Mouse (Mus musculus) adrenal gland, adult (tissue): ENCODE measurements at regions not wholly inside any gene's neighbourhood (a gene's known extent, or its start where the extent isn't known, plus 50 kb on each side); places are given as distances from the start of the nearest gene placed in this dataset.
"Not testable (repeated sequence)": the region's sequence is repeated elsewhere in the genome, so short reads cannot be mapped to it uniquely, and the experiment has no call there.

ENCODE experiments used
- DNase-seq, 2 experiments: peaks; one replicate each; pipeline ENCODE4 v3.0.0; 2022 to 2023; ENCODE audit warnings: low spot score in 1 of 2; ENCODE audit not compliant: inconsistent age in 2 of 2

DNA sequence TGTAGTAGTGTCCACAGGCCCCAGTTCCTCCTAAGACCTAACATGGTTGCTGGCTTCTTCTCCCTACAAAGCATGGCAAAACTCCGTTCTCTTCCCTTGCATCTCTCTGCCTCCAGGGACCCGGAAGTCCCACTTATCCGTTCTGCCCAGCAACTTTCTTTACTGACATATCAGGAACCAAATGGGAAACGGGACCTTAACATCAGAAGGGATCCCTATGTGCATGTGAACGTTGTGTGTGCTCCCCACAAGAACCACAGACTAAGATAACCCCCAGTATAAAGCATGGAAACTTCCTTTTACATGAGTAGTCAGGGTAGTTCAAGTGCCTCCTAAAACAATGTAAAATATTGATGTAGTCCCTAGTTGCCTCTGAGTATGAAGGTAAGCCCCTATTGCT, 61.6 kb downstream of the Zxdb start:
- no peak for DNase-seq

DNA sequence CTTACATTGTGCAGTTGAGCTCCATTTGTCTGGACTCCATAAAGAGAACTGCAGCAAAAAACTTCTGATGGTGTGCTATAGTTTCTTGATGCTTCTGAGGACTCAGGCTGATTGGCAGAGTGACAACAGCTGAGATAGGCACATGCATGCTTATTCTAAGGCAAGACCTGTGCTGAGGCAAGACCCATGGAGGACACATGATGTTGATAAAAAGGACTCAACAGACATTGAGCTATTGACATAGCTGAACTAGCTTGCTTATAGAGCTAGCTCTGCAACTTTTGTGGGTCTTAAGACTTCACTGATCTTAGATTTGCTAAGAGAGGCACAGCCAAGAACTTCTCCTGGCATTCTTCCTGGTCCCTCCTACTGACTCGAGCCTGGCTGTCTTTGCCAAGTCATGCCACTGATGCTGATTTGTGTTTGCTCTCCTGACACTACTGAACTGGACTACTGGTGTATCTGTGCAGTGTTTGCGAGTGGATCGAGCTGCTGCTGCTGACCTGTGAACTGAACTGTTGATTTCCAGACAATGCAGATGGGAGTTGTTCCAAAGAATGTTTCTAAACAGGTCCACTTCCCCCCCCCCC, 64.1 kb downstream of the Zxdb start:
- peak in 1 of 2 experiments; percentile 29 for DNase-seq

DNA sequence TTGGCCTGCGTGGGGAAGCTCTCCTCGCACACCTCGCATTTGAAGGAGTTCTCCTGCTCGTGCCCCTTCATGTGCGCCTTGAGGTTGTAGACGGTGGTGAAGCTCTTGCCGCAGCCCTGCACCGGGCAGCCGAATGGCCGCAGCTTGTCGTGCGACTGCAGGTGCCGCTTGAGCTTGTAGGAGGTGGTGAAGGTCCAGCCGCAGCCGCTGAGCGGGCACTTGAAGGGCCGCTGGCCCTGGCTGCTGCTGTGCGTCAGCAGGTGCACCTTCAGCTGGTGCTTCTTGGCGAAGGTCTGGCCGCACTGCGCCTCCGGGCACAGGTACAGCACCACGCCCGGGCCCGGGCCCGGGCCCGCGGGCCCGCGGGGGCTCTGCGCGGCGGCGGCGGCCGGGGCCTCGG, 72.5 kb downstream of the Zxdb start:
- DNase-seq: not testable (repeated sequence)

DNA sequence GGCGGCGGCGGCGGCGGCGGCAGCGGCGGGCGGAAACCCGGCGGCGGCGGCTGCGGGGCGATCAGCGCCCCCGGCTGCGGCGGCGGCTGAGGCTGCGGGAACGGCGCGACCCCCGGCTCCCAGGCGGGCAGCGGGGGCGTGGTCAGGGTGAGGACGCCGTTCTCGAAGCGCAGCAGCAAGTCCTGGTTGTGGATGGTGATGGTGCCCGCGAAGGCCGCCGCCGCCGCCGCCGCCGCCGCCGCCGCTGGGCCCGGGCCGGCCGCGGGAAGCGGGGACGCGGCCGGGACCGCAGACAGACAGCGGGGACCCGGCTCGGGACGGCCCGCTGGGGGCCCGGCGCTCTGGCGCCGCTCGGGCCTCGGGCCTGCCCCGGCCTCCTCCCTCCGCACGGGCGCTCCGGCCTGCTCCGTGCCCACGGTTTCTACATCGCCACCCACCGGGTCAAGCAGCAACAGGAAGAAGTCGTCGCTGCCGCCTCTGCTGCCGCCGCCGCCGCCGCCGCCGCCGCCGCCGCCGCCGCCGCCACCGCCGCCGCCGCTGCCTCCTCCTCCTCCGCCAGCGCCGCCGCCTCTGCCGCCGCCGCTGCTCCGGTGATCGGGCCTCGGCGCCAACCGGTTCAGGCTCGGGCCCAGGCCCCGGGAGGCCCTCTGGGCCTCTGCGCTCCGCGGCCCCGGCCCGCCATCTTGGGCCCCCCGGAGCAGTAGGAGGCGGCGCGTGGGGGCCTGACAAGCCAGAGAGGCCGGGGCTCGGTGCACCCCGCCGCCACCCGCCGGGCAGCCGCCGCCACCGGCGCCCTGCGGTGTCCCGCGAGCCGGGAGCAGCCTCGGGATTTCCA, 73.2 kb downstream of the Zxdb start:
- DNase-seq: not testable (repeated sequence)

DNA sequence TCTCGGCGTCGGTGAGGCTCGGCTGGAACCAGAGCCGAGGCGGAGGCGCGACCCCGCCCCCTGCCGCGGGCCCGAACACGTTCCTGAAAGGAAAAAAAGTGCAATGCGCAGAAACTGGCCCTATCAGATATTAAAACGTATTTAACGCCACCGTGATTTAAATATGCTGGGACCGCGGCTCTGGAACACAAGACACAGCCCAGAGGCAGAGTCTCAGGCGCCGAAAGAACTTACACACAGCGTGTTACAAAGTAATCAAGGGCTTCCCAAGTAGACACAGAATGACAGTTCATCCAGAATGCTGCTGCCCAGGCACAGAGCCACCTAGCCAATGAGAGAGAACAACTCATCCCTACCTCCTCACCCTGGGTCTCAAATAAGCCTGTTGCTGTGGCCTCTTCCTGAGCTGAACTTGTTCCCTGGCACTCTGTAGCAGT, 73.8 kb downstream of the Zxdb start:
- DNase-seq: not testable (repeated sequence)

DNA sequence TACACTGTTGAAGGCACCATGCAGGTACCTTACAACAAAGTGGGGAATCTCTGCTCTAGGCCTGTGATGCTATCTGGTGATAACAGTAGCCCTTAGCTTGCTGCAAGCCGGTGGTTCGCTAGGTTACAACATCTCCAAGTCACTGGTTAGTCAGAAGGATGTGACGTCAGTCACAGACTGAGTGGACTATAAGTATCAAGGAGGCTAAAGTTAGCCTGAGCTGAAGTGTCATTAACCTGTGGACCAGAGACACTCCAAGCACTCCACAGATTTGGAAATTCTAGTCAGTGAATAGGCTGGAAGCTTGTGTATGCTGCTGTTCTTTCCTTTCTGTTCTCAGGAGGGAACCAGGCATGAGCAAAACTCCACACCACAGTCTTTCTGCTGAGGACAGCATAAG, 88.4 kb downstream of the Zxdb start:
- DNase-seq: not testable (repeated sequence)

DNA sequence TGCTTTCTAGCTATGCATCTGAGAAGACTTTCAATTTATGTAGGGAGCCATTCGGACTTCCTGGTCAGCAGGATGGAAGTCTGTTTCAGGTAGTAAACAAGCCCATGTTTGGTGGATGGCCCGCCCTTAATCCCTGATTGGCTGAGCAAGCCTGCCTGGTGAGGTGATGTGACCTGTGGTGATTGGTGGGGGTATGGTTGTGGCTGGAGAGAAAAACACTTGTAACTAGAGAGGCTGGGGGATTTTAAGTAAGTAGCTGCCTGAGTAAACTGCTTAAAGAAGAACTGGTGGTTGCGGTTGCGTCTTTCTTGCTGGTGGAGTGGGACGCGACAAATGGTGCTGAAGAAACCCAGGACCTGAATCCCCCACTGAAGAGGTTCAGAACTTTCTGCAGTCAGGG, 103.2 kb downstream of the Zxdb start:
- DNase-seq: peak in 1 of 2 experiments; percentile 36

DNA sequence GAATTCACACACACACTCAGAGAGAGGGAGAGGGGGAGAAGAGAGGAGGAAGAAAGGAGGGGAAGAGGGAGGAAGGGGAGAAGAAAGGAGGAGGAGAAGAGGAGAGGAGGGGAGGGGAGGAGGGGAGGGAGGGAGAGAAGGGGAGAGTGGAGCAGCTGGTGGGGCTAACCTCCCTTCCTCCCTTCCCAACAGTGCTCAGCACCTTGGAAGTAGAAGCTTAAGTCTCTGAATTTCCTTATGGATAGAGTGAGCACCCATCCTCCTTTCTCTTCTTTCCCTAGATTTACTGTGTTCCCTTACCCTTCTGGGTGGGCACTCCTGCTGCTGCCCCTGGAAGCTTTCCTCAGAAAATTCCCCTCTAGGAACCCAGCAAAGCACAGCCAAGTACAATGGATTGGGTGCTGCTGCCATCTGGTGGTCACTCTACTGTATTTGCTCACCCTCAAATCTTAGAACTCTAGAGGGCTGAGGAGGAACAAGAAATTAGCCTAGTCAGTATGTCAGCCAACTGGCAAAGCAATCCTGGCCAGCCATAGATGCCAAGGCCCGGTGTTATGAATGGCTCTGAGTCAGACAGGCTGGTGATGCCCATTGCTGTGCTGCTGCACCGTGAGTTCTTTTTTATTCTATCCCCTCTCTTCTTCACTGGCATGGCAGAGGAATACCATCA, 119.9 kb downstream of the Zxdb start:
- peak; percentile 28 to 47 for DNase-seq

DNA sequence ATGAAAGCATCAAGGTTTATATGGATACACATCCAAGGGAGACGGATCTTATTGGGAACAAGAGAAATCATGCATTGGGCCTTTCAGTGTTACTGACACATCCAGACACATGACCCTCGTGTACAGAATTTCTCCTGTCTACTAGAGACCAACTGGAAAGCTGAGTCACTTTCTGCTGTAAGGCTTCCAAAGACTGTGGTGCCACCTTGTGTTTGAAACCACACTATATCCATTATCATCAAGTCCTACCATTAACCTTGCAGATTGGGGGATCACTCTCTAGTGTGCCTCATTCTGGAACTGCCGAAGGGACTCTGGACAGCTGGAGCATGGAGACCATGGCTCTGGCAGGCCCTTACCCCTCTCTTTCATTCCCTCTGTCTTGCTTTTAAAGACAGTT, 125.2 kb downstream of the Zxdb start:
- peak in 1 of 2 experiments; percentile 14 for DNase-seq

DNA sequence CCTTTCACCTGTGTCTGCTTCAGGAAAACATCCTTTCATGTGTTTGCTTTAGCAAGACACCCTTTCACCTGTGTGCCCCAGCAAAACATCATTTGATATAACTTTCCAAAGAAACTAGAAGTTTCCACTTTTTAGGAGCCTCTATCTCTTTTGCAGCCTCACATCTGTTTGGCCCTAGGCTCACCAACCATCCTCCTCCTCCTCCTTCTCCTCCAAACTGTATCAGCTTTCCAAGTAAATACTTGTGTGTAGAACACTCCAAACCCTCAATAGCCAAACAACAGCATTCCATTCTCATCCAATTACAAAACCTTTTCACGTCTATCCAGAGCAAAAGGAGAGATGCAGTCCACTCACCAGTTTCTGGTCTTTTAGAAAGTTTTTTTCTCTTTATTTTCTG, 133.1 kb downstream of the Zxdb start:
- DNase-seq: no peak

DNA sequence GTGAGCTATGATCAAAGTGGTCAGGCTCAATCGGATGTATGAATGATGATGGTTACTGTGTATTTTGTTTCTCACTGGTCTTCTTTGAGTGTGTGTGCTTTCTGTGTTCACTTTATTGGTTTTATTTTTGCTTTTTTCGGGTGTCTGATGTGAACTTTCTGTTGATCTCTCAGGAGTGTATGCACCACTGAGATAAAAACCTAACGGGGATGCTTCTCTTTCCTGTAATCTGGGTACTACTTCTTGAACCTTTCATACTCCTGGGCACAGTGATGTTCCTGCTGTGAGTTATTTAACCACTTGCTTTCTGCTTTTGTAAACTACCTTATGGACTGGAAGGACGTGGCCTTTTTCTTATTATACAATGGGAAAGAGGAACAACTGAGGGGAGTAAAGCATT, 133.6 kb downstream of the Zxdb start:
- no peak for DNase-seq

DNA sequence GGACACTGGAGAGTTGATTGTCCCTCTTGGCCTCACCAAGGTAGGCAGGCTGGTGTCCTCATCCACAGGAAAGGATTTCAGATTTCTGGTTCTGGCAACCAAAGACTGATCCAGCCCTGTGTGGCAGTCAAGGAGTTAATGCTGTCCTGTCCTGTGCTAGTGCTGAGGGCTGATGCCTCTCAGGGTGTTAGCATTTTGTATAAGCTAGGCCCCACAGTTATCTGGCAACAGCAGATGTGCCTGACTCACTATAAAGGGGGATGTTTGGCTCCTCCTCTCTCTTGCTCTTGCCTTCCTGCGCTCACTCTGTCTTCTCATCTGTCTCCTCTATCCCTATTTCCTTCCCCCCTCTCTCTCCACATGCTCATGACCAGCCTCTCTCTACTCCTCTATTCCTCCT, 138.8 kb downstream of the Zxdb start:
- DNase-seq: no peak

DNA sequence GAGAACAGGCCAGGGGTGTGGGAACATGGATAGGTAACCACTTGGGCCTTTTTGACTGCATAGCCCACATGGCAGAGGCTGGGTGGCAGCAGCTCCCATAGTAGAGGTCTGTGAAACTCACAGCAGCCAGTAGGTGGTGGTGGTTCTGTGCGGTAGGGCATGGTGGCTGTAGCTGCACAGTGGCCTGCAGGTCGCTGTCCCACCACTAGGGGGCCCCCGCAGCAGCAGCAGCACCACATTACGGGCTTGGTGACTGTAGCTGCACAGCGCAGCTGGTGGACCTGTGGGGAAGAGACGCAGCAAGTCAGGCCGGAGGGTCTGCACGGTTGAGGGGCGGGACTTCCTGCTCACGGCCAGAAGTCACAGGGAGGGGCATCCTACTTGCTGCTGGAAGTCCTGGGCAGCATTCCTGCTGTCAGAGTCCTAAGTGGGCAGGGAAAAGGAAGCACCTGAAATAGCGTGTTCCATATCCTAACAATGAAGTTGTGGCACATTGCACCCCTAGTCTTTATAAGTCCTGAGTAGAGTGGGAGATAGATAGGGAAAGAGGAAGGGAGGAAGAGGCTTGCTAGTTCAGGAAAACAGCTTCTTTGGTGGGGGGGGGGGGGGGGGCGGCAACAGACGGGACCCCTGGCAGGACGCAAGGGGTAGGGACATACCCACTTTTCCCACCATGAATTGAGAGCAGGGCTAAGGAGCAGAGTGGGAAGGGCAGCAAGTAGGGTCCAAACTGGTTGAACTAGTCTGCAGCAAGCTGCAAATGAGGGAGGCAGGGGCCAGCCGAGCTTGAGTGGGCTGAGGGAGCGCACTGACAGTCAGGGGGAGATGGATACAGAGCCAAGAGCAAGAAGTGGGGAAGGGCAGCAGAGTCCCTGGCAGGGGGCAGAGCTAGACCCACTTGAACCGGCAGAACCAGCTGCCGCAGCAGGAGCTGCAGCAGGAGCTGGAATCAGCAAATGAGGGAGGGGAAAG, 141.4 kb downstream of the Zxdb start:
- peak; percentile 90 to 95 for DNase-seq

DNA sequence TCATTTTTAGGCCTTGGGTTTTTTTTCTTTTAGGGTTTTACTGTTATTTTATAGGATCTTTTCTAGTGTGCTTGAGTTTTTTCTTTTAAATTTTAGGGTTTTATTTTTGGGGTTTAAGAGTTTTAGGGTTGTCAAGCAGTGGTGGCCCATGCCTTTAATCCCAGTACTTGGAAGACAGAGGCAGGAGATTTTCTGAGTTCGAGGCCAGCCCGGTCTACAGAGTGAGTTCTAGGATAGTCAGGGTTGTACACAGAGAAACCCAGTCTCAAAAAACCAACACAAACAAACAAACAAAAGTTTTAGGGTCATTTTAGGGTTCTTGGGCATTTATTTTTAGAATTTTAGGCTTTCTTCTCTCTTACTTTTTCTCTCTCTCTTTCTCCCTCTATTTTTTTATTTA, 142.9 kb downstream of the Spin4 start:
- DNase-seq: peak; percentile 7 to 48
